28 mouse cellular contexts compared by ENCODE assay signal in genomic region chr1:84843366-84843765, GRCm38 (mm10).
"Had no signal": no experiment of that assay in that cellular context is flagged by ENCODE, and none has a peak within 500 bp of the region (broad histone marks: within the 10 kb centered on the region; RNA-seq: fewer than 3 reads in every experiment).

No protein-coding gene starts in this region.

- H3K4me3 ChIP-seq: embryonic facial prominence, embryonic 10.5 days; embryonic facial prominence, embryonic 12.5 days; embryonic facial prominence, embryonic 13.5 days; embryonic facial prominence, embryonic 15.5 days; erythroblast, embryonic 14.5 days; forebrain, embryonic 10.5 days; forebrain, embryonic 12.5 days; forebrain, embryonic 13.5 days; forebrain, embryonic 15.5 days; gastrocnemius, adult 2 months; heart, adult 2 months had no signal

- H3K27me3 ChIP-seq: embryonic facial prominence, embryonic 12.5 days; embryonic facial prominence, embryonic 13.5 days; embryonic facial prominence, embryonic 15.5 days; forebrain, embryonic 12.5 days; forebrain, embryonic 13.5 days; forebrain, embryonic 15.5 days had no signal

- ATAC-seq: forebrain, embryonic 13.5 days; forebrain, embryonic 14.5 days; forebrain, embryonic 15.5 days; forebrain, embryonic 16.5 days; forebrain, postnatal 0 days had no signal

- H3K36me3 ChIP-seq: embryonic facial prominence, embryonic 12.5 days; embryonic facial prominence, embryonic 15.5 days; forebrain, embryonic 15.5 days had no signal

- DNase-seq: cerebellum, adult 2 months; cerebellum, adult 8-10 months; cerebellum, adult 9-10 months; cerebellum, adult 9-11 months; cerebellum, postnatal 10 days; cerebellum, postnatal 14 days; cerebellum, postnatal 25 days; cerebellum, postnatal 36 days; embryo, embryonic 11 days; forebrain, postnatal 0 days; gastrocnemius, adult 2 months; gastrocnemius, postnatal 10 days; gastrocnemius, postnatal 14 days; gastrocnemius, postnatal 25 days; gastrocnemius, postnatal 36 days; heart, adult 18-20 months; heart, adult 2 months had no signal

- H3K27ac ChIP-seq: embryonic facial prominence, embryonic 10.5 days; embryonic facial prominence, embryonic 12.5 days; embryonic facial prominence, embryonic 13.5 days; embryonic facial prominence, embryonic 15.5 days; forebrain, embryonic 10.5 days; forebrain, embryonic 12.5 days; forebrain, embryonic 13.5 days; forebrain, embryonic 15.5 days; gastrocnemius, adult 2 months; heart, adult 2 months had no signal

- H3K9me3 ChIP-seq: embryonic facial prominence, embryonic 10.5 days; embryonic facial prominence, embryonic 12.5 days; embryonic facial prominence, embryonic 13.5 days; embryonic facial prominence, embryonic 15.5 days; forebrain, embryonic 10.5 days; forebrain, embryonic 12.5 days; forebrain, embryonic 13.5 days; forebrain, embryonic 15.5 days had no signal

- H3K4me2 ChIP-seq: embryonic facial prominence, embryonic 12.5 days; embryonic facial prominence, embryonic 13.5 days; embryonic facial prominence, embryonic 15.5 days; forebrain, embryonic 12.5 days; forebrain, embryonic 13.5 days; forebrain, embryonic 15.5 days had no signal

- H3K4me1 ChIP-seq: embryonic facial prominence, embryonic 15.5 days had no signal

- H3K9ac ChIP-seq: embryonic facial prominence, embryonic 12.5 days; embryonic facial prominence, embryonic 13.5 days; embryonic facial prominence, embryonic 15.5 days; forebrain, embryonic 12.5 days; forebrain, embryonic 13.5 days; forebrain, embryonic 15.5 days; forebrain, postnatal 0 days had no signal
